Mouse (Mus musculus) megakaryocyte, embryonic 14.5 days (primary cell): ENCODE measurements around the gene Olfr763.
"Not testable (repeated sequence)": the region's sequence is repeated elsewhere in the genome, so short reads cannot be mapped to it uniquely, and the experiment has no call there.

Experiments
- FLI1 ChIP-seq: IDR thresholded peaks from 2 replicates; pipeline ENCODE4 v1.6.1; 2012; ENCODE audit warnings: low read length, inconsistent platforms, mixed read lengths
- GATA1 ChIP-seq: IDR thresholded peaks from 3 replicates; pipeline ENCODE4 v1.6.1; 2012; ENCODE audit warnings: mixed read lengths, low read length, inconsistent platforms, borderline replicate concordance

DNA sequence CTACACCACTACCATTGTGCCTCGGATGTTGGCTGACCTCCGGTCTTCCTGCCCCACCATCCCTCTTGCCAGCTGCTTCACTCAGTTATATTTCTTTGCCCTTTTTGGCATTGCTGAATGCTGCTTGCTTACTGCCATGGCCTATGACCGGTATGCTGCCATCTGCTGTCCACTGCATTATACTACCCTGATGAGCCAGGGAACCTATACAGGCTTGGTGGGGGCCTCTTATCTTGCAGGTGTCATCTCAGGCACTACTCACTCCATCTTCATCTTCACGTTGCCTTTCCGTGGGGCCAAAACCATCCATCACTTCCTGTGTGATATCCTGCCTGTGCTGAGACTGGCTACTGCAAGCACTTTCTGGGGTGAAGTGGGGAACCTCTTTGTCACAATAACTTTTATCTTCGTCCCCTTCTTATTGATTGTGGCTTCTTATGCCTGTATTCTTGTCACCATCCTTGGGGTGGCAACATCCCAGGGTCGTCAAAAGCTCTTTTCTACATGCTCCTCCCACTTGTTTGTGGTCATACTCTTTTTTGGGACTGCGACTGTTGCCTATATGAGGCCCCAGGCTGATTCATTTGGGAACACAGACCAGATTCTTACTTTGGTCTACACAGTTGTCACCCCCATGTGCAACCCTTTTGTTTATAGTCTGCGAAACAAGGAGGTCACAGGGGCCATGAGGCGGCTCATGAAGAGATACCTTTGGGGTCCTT is 20.3 kb upstream of the Olfr763 start:
- not testable (repeated sequence) for TF ChIP-seq GATA1, FLI1
